In genomic region chr9:31203571-31204210, GRCm38 (mm10) we compare ENCODE assay signal across 14 mouse cellular contexts. TPM values are rescaled to one million over a fixed set of nuclear protein-coding genes. Genes with fewer than 3 reads are reported as not detected.
DNase-seq lines count a peak whose midpoint lies in the region; ATAC-seq lines count a peak whose summit lies in the region.
"Had no signal": no experiment of that assay in that cellular context is flagged by ENCODE, and none has a peak within 500 bp of the region (broad histone marks: within the 10 kb centered on the region; RNA-seq: fewer than 3 reads in every experiment).

No protein-coding gene starts in this region.

- no peaks in the 10 kb centered on the region for H3K9me3 ChIP-seq in hindbrain, embryonic 13.5 days
- H3K9me3 ChIP-seq in hindbrain, embryonic 14.5 days (ENCODE audit: control insufficient read depth, low read length) = no peaks in the 10 kb centered on the region
- no peaks in the 10 kb centered on the region for H3K9me3 ChIP-seq in heart, embryonic 16.5 days (replicated peaks; ENCODE audit: control insufficient read depth, low read length)
- no peaks in the 10 kb centered on the region for H3K9me3 ChIP-seq in midbrain, embryonic 13.5 days
- H3K9me3 ChIP-seq: embryonic facial prominence, embryonic 13.5 days; liver, embryonic 15.5 days had no signal

- no peaks in the 10 kb centered on the region for H3K27me3 ChIP-seq in hindbrain, embryonic 13.5 days
- H3K27me3 ChIP-seq in hindbrain, embryonic 14.5 days (ENCODE audit: control insufficient read depth, insufficient read depth, low read length) = no peaks in the 10 kb centered on the region
- H3K27me3 ChIP-seq in heart, embryonic 16.5 days (ENCODE audit: control insufficient read depth, insufficient read depth, low read length) = no peaks in the 10 kb centered on the region
- no peaks in the 10 kb centered on the region for H3K27me3 ChIP-seq in midbrain, embryonic 13.5 days
- H3K27me3 ChIP-seq: embryonic facial prominence, embryonic 13.5 days; liver, embryonic 15.5 days had no signal

- H3K4me2 ChIP-seq in hindbrain, embryonic 13.5 days = no peak overlapping the region
- no peak overlapping the region for H3K4me2 ChIP-seq in hindbrain, embryonic 14.5 days (replicated peaks)
- H3K4me2 ChIP-seq in heart, embryonic 16.5 days (ENCODE audit: low read depth, low read length) = peak overlapping the region; percentile 17; the same call in 1 of the 2 replicates
- H3K4me2 ChIP-seq in midbrain, embryonic 13.5 days (replicated peaks) = no peak overlapping the region
- H3K4me2 ChIP-seq: embryonic facial prominence, embryonic 13.5 days; liver, embryonic 15.5 days; midbrain, embryonic 11.5 days had no signal

- ATAC-seq in hindbrain, embryonic 13.5 days (ENCODE audit: low FRiP score) = no peak
- no peak for ATAC-seq in hindbrain, embryonic 14.5 days (ENCODE audit: low FRiP score)
- ATAC-seq in heart, embryonic 16.5 days (replicated peaks; ENCODE audit: extremely low read depth, insufficient read depth, low FRiP score) = peak; percentile 42; the same call in 1 of the 2 replicates
- ATAC-seq in midbrain, embryonic 13.5 days = no peak
- ATAC-seq: inflammation-experienced regulatory T-cells, adult 6 months had no signal

- peaks cover 24% of the 10 kb centered on the region for H3K4me1 ChIP-seq in hindbrain, embryonic 13.5 days (replicated peaks)
- H3K4me1 ChIP-seq in hindbrain, embryonic 14.5 days (replicated peaks; ENCODE audit: control insufficient read depth, insufficient read depth, low read length) = peaks cover 17% of the 10 kb centered on the region; the same call in 1 of the 2 replicates
- peaks cover 37% of the 10 kb centered on the region for H3K4me1 ChIP-seq in heart, embryonic 16.5 days (ENCODE audit: control insufficient read depth, insufficient read depth, low read length)
- H3K4me1 ChIP-seq in midbrain, embryonic 13.5 days (replicated peaks) = peaks cover 25% of the 10 kb centered on the region

- H3K4me3 ChIP-seq in hindbrain, embryonic 13.5 days = no peak overlapping the region
- no peak overlapping the region for H3K4me3 ChIP-seq in hindbrain, embryonic 14.5 days (replicated peaks; ENCODE audit: low read length)
- no peak overlapping the region for H3K4me3 ChIP-seq in heart, embryonic 16.5 days (ENCODE audit: low read length)
- no peak overlapping the region for H3K4me3 ChIP-seq in midbrain, embryonic 13.5 days (replicated peaks)
- H3K4me3 ChIP-seq: embryonic facial prominence, embryonic 13.5 days; liver, embryonic 15.5 days had no signal

- WGBS in hindbrain, embryonic 13.5 days = 78% methylated on average over 16 of the region's 16 CpGs
- WGBS in hindbrain, embryonic 14.5 days = 75% methylated on average over 16 of the region's 16 CpGs
- 69% methylated on average over 16 of the region's 16 CpGs for WGBS in heart, embryonic 16.5 days
- WGBS in midbrain, embryonic 13.5 days = 82% methylated on average over 16 of the region's 16 CpGs

- DNase-seq in adrenal gland, postnatal 10 days = peak; percentile 39
- no peak for DNase-seq in adrenal gland, postnatal 4 days (ENCODE audit: low spot score in 2 of 2)
- DNase-seq in hindbrain, embryonic 14.5 days (ENCODE audit: low spot score) = no peak
- peak; percentile 83 for DNase-seq in 3T3-L1 (ENCODE audit: low read depth, low spot score)
- no peak for DNase-seq in thymus, postnatal 36 days
- DNase-seq: gastrocnemius, postnatal 14 days; retina, postnatal 1 day had no signal

- H3K9ac ChIP-seq in hindbrain, embryonic 13.5 days = no peak overlapping the region
- H3K9ac ChIP-seq in hindbrain, embryonic 14.5 days = no peak overlapping the region
- no peak overlapping the region for H3K9ac ChIP-seq in heart, embryonic 16.5 days (ENCODE audit: low read length)
- no peak overlapping the region for H3K9ac ChIP-seq in midbrain, embryonic 13.5 days (replicated peaks)
- H3K9ac ChIP-seq: embryonic facial prominence, embryonic 13.5 days; liver, embryonic 15.5 days had no signal

- H3K36me3 ChIP-seq in hindbrain, embryonic 13.5 days = no peaks in the 10 kb centered on the region
- H3K36me3 ChIP-seq in hindbrain, embryonic 14.5 days (replicated peaks; ENCODE audit: control insufficient read depth, insufficient read depth) = no peaks in the 10 kb centered on the region
- H3K36me3 ChIP-seq in heart, embryonic 16.5 days (ENCODE audit: control insufficient read depth, insufficient read depth) = no peaks in the 10 kb centered on the region
- H3K36me3 ChIP-seq in midbrain, embryonic 13.5 days = no peaks in the 10 kb centered on the region
- H3K36me3 ChIP-seq: embryonic facial prominence, embryonic 13.5 days had no signal

- peak overlapping the region; percentile 35; the same call in 1 of the 2 replicates for H3K27ac ChIP-seq in hindbrain, embryonic 13.5 days
- no peak overlapping the region for H3K27ac ChIP-seq in hindbrain, embryonic 14.5 days
- H3K27ac ChIP-seq in heart, embryonic 16.5 days (ENCODE audit: low read length) = peak overlapping the region; percentile 39; the same call in 1 of the 2 replicates
- H3K27ac ChIP-seq in midbrain, embryonic 13.5 days = no peak overlapping the region
- H3K27ac ChIP-seq: embryonic facial prominence, embryonic 13.5 days had no signal

RNA-seq across cellular contexts. Expression of gene Aplp2, which starts 7.9 kb away (rescaled TPM):
- total RNA-seq in adrenal gland, postnatal 10 days (2021) = 100 to 1,000 TPM; 528 to 532 TPM
- 100 to 1,000 TPM; 518 to 550 TPM for total RNA-seq in adrenal gland, postnatal 4 days (2021)
- polyA plus RNA-seq in hindbrain, embryonic 13.5 days (2015; fragmentation: Nextera tagmentation; extraction: Ambion mirVana) = 307 and 315 TPM in 2 replicates
- 398 and 452 TPM in 2 replicates for polyA plus RNA-seq in hindbrain, embryonic 14.5 days (2014; fragmentation: Nextera tagmentation; extraction: Ambion mirVana)
- polyA plus RNA-seq in heart, embryonic 16.5 days (2015; fragmentation: Nextera tagmentation; extraction: Ambion mirVana) = 392 and 422 TPM in 2 replicates
- 233 and 270 TPM in 2 replicates for polyA plus RNA-seq in midbrain, embryonic 13.5 days (2015; fragmentation: Nextera tagmentation; extraction: Ambion mirVana)

Comparison
In these comparisons a context has a peak if more than half of its experiments do, and no peak if none do; other contexts are left out.
1. DNase-seq: peak in adrenal gland, postnatal 10 days (single experiment) and 3T3-L1 (single experiment); none in adrenal gland, postnatal 4 days (0 of 2), hindbrain, embryonic 14.5 days (single experiment) and thymus, postnatal 36 days (0 of 2).
2. H3K27ac ChIP-seq: peak in hindbrain, embryonic 13.5 days (single experiment) and heart, embryonic 16.5 days (single experiment); none in hindbrain, embryonic 14.5 days (single experiment) and midbrain, embryonic 13.5 days (single experiment).